Mouse (Mus musculus): ENCODE data around the gene Itgam.

The Itgam gene

DNA sequence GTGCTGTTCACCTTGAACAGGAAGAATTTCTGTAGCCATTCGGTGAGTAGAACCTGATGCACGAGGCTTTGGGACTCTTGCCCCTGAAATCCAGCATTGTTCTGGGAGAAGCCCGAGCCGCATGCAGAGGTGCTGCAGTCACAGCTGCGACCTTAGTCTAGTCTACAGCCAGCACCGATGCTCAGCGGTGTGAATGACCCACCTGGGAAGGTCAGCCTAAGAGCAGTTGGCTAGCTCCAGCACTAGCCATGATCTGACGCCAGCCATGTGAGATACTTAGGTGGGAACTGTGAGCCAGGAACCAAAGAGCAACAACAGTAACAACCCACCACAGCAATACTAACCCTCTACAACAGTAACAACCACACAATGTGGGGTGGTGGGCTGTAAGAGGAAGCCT is 4.6 kb upstream of the Itgam start:
- no peak for DNase-seq

DNA sequence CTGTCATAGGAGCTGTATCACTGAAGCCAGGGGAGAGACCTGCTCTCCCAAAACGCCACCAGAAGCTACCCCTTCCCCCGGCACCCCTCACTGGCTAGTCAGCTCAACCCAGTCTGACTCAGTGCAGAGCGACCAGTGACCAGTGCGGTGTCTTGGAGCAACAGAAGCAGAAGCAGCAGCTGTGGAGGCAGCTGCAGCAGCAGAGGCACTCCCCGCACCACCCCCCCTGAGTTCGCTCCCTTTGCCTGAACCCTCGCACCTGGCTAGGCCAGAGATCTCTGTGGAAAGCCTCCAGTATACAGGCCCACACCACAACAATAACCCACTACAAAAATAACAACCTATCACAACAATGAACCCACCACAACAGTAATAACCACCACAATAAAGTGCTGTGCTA is 3.9 kb upstream of the Itgam start:
- no peak for DNase-seq

DNA sequence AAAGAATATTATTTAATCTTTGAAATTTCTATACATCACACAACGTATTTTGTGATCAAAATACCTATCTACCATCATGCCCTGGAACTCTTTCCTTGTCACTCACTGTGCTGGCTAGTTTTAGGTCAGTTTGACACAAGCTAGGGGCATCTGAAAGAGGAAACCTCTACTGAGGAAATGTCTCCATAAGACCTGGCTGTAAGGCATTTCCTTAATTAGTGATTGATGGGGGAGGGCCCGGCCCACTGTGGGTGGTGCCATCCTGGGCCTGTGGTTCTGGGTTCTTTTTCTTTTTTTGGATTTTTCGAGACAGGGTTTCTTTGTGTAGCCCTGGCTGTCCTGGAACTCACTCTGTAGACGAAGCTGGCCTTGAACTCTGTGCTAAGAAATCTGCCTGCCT is 3.3 kb upstream of the Itgam start:
- no peak for DNase-seq

DNA sequence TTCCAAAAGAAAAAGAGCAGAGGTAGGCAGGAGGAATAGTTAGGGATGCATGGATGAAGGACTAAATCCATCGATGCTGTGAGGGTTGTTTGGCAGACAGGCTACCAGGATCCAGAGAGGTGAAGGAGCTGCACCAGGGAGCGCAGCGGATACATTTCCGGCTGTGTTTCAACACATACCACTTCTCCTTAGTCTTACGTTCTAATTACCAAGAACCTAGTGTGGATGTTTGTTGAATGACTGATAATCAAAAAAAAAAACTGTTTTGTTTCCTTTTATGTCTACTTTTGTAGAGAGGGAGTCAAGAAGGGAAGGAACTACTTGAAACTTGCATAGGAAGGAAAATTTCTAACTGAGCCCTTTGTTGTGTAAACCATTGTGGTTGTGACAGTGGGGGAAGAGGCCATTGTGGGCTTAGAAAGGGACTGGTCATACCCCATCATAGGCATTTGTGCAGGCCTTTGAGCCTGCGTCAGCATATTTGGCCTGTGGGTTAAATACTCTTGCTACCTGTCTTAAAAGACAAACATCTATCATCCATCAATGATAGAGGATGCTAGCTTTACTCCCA is 856 bp downstream of the Itgam start:
- no peak for DNase-seq

DNA sequence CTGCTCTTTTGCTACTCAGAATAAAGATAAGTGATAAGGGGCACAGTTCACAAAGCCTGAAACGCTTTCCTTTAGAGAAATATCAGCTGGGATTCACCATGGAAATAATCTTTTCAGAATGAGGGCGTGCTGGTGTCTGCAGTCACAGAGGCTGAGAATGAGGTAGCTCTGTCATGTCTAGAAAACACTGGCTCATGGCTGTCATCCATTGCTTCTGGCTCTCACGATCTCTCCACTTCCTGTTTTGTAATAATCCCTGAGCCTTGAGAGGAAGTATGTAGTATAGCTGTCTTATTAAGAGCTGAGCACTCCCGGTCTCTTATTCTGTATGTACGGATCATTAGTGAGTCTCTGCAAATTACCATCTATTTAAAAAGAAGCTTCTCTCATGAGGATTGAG is 3.1 kb downstream of the Itgam start:
- DNase-seq: no peak

DNA sequence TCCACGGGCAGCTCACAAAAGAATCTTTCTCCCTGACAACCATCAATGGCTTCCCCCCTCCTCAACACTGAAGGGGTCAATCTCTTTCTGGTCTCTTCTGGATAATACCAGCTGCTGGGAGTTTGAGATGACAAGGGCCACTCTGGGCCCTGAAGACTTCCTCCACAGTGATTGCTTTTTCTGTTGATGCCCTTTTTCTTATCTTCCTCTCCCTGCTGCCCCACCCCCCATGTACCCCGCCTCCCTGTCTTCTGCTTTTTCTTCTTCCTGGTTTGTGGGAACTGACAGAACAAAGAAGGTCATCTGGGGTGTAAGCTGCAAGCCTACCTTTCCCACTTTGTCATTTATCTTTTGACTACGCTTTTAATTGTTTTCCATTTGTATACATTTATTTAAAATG is 5.4 kb downstream of the Itgam start:
- DNase-seq: no peak

DNA sequence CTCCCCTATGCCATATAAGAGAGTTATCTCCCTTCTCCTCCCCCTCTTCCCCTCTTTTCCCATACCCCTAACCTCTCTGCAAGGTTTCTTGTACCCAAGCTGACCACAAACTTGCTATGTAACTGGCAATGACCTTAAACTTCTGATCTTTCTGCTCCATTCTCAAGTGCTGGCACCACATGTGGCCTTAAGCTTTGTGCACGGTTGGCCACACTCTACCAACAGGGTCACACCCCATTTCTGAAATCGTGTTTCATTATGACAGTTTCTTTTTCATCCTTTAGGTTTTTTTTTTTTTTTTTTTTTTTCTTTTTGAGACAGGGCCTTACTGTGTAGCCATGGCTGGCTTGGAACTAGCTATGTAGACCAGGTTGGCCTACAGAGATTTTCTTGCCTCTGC is 7.4 kb downstream of the Itgam start:
- DNase-seq: no peak

DNA sequence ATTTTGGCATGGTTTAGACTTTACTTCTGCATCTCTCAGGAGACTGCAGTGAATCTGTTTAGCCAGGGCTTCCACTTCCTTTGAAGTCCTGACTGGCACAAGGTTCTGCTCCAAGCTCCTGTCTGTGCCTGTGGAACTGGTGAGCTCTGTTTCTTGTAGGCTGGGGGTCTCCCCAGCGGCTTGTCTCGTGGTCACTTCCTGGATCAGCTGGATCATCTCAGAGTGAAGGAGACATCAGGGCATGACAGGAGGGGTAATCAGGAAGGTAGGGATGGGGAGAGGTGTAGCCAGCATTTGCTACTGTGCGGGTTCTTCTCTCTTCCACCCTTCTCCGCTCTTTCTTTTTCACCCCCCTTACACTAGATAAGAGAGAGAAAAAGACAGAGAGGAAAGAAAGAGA is 9.4 kb downstream of the Itgam start:
- no peak for DNase-seq

DNA sequence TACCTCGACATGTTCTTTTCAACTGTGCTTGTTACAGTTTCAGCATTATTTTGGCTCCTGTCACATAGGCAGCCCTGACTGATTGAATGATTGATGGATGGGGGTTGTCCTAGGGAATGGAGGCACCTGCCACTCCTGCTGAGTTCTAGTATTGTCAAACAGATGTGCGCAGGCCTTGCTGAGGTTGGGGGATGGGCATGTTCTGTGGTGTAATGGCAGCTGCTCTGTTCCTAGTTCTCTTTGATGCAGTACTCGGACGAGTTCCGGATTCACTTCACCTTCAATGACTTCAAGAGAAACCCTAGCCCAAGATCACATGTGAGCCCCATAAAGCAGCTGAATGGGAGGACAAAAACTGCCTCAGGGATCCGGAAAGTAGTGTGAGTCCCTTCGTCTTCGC is 17.6 kb downstream of the Itgam start:
- no peak for DNase-seq

DNA sequence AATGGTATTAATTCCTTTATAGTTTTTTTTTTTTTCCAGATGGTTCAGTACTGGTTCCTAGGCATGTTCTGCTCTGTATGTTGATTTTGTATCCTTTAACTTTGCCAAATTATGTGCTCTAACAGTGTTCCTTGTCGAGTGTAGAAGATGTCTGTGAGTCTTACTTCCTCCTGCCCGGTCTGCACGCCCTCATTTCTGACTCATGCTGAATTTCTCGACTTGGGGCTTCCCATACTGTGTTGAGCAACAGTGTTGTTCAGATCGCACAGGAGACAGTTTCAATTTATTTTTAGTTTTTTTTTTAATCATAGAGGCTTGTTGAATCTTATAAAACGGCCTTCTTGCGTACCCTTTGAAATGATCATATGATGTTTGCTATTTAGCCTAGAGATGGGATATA is 26.7 kb downstream of the Itgam start:
- DNase-seq: no peak

DNA sequence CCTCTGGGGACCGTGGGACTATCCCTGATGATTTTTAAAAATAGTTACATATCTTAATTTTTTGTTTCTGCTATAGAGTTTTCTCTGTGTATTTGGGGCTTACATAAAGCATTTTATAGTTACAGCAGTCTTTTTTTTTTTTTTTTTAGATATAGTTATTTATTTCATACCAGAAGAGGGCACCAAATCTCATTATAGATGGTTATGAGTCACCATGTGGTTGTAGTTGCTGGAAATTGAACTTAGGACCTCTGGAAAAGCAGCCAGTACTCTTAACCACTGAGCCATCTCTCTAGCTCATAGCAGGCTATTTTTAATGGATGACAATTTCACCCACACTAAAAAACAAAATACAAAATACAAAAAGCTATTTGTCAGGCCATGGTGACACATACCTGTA is 35.7 kb downstream of the Itgam start:
- no peak for DNase-seq

DNA sequence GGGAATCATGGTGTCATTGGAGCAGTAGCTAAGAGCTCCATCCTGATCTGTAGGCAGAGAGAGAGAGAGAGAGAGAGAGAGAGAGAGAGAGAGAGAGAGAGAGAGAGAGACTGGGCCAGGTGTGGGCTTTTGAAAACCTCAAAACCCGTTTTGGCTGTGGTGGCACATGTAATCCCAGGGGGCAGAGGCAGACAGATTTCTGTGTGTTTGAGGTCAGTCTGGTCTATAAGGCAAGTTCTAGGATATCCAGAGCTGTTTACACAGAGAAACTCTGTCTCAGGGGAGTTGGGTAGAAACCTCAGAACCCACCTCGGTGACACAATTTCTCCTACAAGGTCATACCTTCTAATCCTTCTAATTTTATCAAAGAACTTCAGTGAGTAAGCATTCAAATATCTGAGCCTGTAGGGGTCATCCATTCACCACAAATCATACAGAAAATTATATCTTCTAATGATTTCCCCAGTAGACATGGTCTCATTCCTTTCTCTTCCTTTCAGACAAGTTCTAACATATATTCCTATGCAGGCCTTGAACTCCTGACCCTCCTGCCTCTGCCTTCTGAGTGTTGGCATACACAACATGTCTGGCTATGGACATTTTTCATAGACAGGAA is 38.4 kb downstream of the Itgam start:
- no peak for DNase-seq

DNA sequence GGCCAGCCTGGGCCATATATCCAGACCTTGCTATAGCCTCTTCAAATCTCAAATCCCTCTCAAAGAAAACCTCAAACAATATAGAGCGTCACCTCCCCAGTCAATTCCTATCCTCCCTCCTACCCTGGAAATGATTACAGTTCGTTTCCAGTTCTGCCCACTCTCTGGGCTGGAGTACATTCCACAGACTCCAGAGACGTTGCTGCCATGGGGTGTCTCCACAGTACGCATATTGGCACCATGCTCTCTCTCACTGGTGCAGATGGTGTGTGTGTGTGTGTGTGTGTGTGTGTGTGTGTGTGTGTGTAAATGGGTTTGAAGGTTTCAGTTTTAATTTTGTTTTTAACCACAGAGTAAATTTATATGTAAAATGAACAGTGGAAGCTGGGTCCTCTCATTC is 42.8 kb downstream of the Itgam start:
- no peak for DNase-seq

DNA sequence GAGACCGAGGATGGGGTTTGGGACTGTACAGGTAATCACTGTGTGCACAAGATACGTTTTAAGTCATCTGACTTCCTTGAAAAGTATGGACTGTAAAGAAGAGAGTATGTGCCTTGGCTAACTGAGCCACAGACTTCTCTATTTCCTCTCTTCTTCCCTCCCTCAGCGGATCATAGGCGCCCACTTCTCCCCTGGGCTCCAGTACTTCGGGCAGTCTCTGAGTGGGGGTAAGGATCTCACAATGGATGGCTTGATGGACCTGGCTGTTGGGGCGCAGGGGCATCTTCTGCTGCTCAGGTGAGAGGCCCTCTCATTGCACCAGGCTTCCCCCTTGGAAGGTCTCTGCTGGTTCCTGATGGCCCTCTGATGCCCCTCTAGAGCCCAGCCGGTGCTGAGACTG is 45.0 kb downstream of the Itgam start:
- no peak for DNase-seq

DNA sequence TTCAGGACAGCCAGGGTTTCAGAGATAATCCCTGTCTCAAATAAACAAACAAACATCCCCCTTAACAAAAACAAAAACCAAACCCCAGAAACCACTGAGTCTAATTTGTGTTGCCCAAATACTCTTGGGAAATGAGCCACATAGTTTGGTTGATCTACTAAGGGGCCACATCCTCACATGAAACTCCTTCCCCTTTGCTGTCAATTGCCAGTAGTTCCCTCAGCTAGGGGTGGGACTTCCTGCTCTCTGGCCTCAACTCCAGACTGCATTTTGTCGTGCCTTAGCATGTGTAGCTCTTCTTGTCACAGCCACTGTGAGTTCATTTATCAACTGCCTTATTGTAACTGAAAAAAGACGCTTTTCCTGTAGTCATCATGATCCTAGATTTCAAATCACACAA is 47.9 kb downstream of the Itgam start:
- DNase-seq: no peak

DNA sequence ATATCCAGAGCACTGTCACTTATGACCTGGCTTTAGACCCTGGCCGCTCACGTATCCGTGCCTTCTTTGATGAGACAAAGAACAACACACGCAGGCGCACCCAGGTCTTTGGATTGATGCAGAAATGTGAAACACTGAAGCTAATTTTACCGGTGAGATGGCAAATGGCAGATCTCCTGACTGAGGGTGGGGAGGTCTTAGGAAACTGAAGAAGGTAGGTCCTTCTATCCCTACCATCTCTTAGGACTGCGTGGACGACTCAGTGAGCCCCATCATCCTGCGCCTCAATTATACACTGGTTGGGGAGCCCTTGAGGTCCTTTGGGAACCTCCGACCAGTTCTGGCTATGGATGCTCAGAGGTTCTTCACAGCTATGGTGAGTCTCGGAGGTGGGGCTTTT is 49.7 kb downstream of the Itgam start:
- no peak for DNase-seq

DNA sequence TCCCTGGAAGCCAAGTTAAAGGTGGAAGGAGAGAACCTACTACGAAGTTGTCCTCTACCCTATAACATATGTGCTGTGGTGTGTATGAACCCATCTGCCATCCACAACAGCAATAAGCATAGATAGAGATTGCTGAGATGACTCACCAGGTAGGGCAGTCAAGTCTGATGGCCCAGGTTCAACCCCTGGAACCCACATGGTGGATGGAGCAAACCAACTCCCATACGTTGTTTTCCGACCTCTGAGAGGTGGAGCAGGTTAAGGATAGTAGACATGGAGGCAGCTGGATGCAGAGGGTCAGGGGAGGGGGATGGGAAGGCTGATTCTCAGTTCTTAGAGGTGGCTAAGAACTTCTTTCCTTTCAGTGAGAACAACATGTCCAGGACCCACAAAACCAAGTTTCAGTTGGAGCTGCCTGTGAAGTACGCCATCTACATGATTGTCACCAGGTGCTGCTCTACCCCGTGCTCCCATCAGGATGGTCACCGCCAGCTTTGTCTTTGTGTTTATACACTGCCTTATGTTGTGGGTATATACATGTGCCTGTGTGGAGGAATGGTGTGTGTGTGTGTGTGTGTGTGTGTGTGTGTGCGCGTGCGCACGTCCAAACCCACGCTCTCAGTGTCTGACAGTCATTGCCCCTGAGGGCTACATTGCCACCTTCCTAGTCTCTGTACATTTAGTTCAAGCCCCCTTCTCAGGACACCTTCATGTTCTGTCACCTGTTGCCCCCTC is 52.1 kb downstream of the Itgam start:
- no peak for DNase-seq

DNA sequence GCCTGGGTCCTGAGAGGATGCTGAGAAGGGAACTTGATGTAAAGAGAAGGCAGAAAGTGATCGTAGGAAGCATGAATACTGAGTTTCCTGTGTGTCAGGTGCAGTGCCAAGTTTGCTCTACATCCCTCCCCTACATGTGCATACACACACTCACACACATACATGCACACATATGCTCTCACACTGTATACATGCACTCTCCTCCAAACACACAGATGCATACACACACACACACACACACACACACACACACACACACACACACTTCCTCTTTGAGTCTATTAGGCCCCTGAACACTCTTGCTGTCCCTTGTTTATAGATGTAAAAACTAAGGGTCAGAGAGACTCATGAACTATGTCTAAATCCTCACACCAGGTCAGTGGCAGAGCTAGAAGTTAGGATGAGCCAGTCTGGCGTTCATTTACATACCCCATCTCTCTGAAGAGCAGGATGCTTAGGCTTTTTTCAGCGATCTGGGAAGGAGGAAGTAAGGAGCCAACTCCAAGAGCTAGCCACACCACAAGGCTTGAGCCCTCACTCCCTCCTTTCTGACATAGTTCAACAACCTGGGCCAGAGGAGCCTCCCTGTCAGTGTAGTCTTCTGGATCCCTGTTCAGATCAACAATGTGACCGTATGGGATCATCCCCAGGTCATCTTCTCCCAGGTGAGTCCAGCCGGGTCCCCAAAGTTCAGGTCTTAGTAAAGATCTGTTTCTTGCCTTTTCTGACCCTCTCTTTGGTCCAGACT is 52.9 kb downstream of the Itgam start:
- no peak for DNase-seq

DNA sequence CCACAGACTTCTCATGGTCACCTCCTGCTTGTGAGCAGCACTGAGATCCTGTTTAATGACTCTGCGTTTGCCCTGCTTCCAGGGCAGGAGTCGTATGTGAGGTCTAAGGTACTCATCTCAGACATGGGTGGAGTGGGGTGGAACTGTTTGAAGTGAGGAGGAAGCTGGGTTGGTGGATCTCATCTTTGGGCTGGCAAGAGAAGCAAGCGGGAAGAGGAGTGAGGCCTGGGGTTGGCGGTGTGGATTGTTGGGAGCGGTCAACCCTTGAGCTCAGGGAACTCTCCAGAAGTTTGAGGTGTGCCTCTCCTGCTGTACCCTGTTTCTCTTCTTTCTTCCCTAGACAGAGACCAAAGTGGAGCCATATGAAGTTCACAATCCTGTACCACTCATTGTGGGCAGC is 54.0 kb downstream of the Itgam start:
- no peak for DNase-seq

DNA sequence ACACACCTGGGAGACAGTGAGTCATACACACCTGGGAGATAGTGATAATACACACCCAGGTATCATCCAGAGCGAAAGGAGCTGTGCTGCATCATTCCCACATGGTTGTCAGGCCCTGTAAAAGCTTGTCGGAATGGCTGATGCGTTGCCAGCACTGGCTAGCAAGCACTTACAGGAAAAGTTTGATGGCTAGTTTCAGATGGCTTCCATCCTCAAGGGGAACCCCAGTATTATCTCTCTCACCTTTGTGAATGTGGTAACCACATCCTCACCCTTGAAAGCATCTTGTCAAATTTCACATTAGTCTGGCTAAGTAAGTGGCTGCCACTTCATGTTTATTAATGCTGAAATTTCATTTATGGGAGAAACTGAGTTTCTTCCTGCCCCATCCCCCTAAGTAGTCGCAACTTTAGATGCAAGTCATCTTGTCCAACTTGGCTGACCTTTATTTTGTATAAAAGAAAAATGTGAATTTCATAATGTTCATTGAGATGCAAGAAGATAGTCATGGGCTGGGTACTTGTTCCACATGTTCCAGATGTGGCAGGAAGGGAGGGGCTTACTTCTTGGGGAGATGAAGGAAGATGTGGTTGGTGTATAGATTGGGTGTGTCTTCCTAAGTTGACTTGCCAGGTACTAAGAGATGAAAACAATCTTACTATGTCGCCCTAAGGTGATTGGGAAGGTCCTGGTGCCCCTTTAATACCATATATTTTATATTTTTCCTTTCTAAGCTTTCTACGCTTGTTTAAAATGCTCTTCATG is 57.5 kb downstream of the Itgam start:
- DNase-seq: no peak

DNA sequence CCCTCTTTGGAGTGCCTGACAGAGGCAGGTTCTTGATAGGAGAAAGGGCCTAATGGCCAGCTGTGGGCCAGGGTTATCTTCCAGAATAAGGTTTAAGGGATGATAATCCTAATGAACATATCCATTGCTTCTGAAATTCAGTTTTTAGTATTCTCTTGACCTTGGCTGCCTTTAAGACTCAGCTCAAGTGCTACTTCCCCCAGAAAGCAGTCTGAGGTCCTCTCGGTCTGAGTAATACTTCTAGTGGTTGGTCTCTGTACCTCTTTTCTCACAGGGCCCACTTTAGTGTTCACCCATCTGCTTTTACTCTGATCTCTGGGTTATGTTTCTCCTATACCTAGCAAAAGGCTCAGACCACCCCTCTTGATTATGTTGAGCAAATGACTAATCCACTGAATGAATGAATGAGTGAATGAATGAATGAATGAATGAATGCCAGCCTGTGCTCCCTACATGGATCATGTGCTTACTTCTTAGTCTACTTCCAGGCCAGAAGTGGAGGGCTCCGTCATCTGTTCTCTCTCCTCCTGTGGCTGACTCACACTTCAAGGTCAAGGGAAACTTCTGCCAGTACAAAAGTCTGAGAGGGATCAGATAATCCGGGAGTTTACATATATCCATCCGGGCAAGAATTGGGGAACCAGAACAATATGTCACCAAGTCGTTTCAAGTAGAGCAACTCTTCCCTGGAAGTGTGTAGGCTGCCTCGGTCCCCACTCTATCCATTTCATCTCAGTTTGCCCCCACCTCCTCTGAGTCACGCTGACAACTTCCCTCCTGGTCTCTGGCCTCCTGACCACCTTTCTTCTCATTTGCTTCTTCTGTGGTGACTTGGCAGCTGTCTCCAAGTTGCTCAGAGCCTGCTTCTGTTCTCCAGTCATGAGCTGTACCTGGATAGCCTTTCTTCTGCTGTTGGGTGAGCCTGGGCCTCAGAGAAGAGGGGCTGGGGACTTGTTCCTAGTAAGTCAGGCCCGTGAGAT is 66.6 kb downstream of the Itgam start, which contains the start of gene Itgax:
Gene Itgax, plus strand, starts transcription at position 807 of the 980 bp plus-strand sequence.
- DNase-seq: no peak

DNA sequence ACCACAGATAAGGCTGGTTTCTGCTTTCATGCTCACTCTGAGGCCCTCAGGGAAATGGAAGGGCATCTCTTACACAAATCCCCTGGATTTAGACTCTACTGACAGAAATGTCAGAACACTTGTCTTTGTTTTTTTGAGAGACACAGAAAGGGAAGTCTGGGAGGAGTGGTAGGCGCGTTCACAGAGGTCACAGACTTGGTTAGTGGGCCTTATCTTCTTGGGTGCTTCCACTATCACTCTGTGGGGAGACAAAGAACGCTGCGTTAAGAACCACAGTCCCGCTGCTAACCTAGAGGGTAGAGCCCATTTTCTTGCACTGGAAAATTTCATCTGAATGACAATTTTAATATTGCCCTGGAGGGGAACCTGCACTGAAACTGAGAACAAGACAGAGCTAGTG is 69.7 kb downstream of the Itgam start:
- no peak for DNase-seq

Measured in kidney, postnatal 14 days (tissue).